Mouse (Mus musculus) stomach, embryonic 14.5 days (tissue): ENCODE measurements around the gene Syne4. TPM values are rescaled to one million over a fixed set of nuclear protein-coding genes. Genes with fewer than 3 reads are reported as not detected.

ENCODE experiments used
- ATAC-seq: fragments of 200-750 bp; cut with Nextera tagmentation; 2 replicates; pipeline ENCODE4 v1.8.0; 2017; ENCODE audit warnings: low read depth, moderate TSS enrichment; ENCODE audit not compliant: insufficient number of reproducible peaks, insufficient read depth, low FRiP score
- H3K27ac ChIP-seq: fragments of 300-500 bp; sonication (generic); 2 replicates; pipeline ENCODE4 v1.5.1; 2014; ENCODE audit warnings: mild to moderate bottlenecking, low read length, moderate library complexity, mixed read lengths
- H3K27me3 ChIP-seq: fragments of 300-500 bp; sonication (generic); 2 replicates; pipeline ENCODE4 v1.6.1; 2014; ENCODE audit warnings: low read length, control low read depth, mixed read lengths; ENCODE audit not compliant: control insufficient read depth, insufficient read depth
- H3K36me3 ChIP-seq: fragments of 300-500 bp; sonication (generic); 2 replicates; pipeline ENCODE4 v1.6.1; 2014; ENCODE audit warnings: mild to moderate bottlenecking, control low read depth, low read length, moderate library complexity, mixed read lengths; ENCODE audit not compliant: control insufficient read depth, insufficient read depth
- H3K4me1 ChIP-seq: fragments of 300-500 bp; sonication (generic); 2 replicates; pipeline ENCODE4 v1.6.1; 2014; ENCODE audit warnings: low read length, control low read depth, mixed read lengths; ENCODE audit not compliant: control insufficient read depth, insufficient read depth
- H3K4me2 ChIP-seq: fragments of 300-500 bp; sonication (generic); replicated peaks from 2 replicates; pipeline ENCODE4 v1.6.1; 2014; ENCODE audit warnings: low read depth, low read length, control low read depth
- H3K4me3 ChIP-seq: fragments of 300-500 bp; sonication (generic); 2 replicates; pipeline ENCODE4 v1.5.1; 2014; ENCODE audit warnings: low read depth, low read length, control low read depth
- H3K9ac ChIP-seq: fragments of 300-500 bp; sonication (generic); replicated peaks from 2 replicates; pipeline ENCODE4 v1.6.1; 2014; ENCODE audit warnings: low read depth, mild to moderate bottlenecking, control low read depth, low read length, moderate library complexity, mixed read lengths
- H3K9me3 ChIP-seq: fragments of 300-500 bp; sonication (generic); 2 replicates; pipeline ENCODE4 v1.6.1; 2016; ENCODE audit warnings: low read depth, low read length, control low read depth; ENCODE audit not compliant: control insufficient read depth
- WGBS: fragments of 180-500 bp; shearing (Covaris S2); extraction: QIAGEN DNeasy Blood & Tissue Kit; methylation state at CpG from one replicate; pipeline ENCODE4 v1.1.7; 2014; 5-methylcytosine and 5-hydroxymethylcytosine counted together
- polyA plus RNA-seq: library from polyadenylated mRNA; unstranded; fragments of >200 nt; fragmentation: Nextera tagmentation; extraction: Ambion mirVana; gene quantifications from 2 replicates; pipeline ENCODE4 v1.2.1, GENCODE M21; 2014

Syne4 gene
- polyA plus RNA-seq, 1 experiment from 2014 or later, result 49.0 TPM

- Histone ChIP-seq H3K4me1 (peaks cover 10% of the 10 kb centered on the region; the same call in 1 of the 2 replicates), H3K36me3 (no peaks in the 10 kb centered on the region; the same call in 1 of the 2 replicates), H3K9me3 (no peaks in the 10 kb centered on the region), H3K9ac (no peak overlapping the region), H3K27me3 (no peaks in the 10 kb centered on the region), H3K4me3 (peak overlapping the region; percentile 79; the same call in 1 of the 2 replicates), H3K27ac (no peak overlapping the region), H3K4me2 (peak overlapping the region; percentile 66)
- no peak for ATAC-seq
- 75% methylated on average over 2 of the region's 2 CpGs for WGBS
Observed at GRCm38 (mm10) chr7:30320946-30321345, 6.3 kb downstream of the Syne4 start.

GRCm38 (mm10) chr7:30321539-30322284 is 7.1 kb downstream of the Syne4 start, which contains the start of gene E130208F15Rik:
Gene E130208F15Rik, plus strand, starts transcription at chr7:30321740.
- Histone ChIP-seq H3K27ac (peak within 1 kb of the TSS; percentile 89), H3K4me1 (peaks cover 10% of the 10 kb centered on the region; the same call in 1 of the 2 replicates), H3K4me3 (peak within 1 kb of the TSS; percentile 79), H3K4me2 (peak within 1 kb of the TSS; percentile 66), H3K27me3 (no peaks in the 10 kb centered on the region), H3K9me3 (no peaks in the 10 kb centered on the region), H3K36me3 (no peaks in the 10 kb centered on the region; the same call in 1 of the 2 replicates), H3K9ac (peak within 1 kb of the TSS; percentile 80)
- peak; percentile 61 for ATAC-seq
- WGBS, result under 1% methylated on average over 63 of the region's 63 CpGs

- H3K4me2 ChIP-seq, result peak overlapping the region; percentile 66
- peak overlapping the region; percentile 79 for H3K4me3 ChIP-seq
- no peaks in the 10 kb centered on the region for H3K9me3 ChIP-seq
- peak overlapping the region; percentile 80 for H3K9ac ChIP-seq
- no peaks in the 10 kb centered on the region; the same call in 1 of the 2 replicates for H3K36me3 ChIP-seq
- peak overlapping the region; percentile 89 for H3K27ac ChIP-seq
- no peaks in the 10 kb centered on the region for H3K27me3 ChIP-seq
- under 1% methylated on average over 20 of the region's 20 CpGs for WGBS
- H3K4me1 ChIP-seq, result peaks cover 10% of the 10 kb centered on the region; the same call in 1 of the 2 replicates
- ATAC-seq, result peak; percentile 99
Observed at GRCm38 (mm10) chr7:30322285-30322667, 7.7 kb downstream of the Syne4 start.

- H3K4me2 ChIP-seq, result peak overlapping the region; percentile 66
- H3K9ac ChIP-seq, result peak overlapping the region; percentile 45
- 34% methylated on average over 6 of the region's 6 CpGs for WGBS
- no peak for ATAC-seq
- no peaks in the 10 kb centered on the region for H3K27me3 ChIP-seq
- peak overlapping the region; percentile 89 for H3K27ac ChIP-seq
- peak overlapping the region; percentile 79 for H3K4me3 ChIP-seq
- H3K36me3 ChIP-seq, result no peaks in the 10 kb centered on the region; the same call in 1 of the 2 replicates
- no peaks in the 10 kb centered on the region for H3K9me3 ChIP-seq
- peaks cover 10% of the 10 kb centered on the region; the same call in 1 of the 2 replicates for H3K4me1 ChIP-seq
Observed at GRCm38 (mm10) chr7:30322865-30323264, 8.3 kb downstream of the Syne4 start.

- Histone ChIP-seq H3K4me1 (peaks cover 10% of the 10 kb centered on the region; the same call in 1 of the 2 replicates), H3K9ac (peak within 1 kb of the TSS; percentile 45), H3K27ac (peak within 1 kb of the TSS; percentile 89), H3K27me3 (no peaks in the 10 kb centered on the region), H3K4me3 (peak within 1 kb of the TSS; percentile 79), H3K36me3 (no peaks in the 10 kb centered on the region; the same call in 1 of the 2 replicates), H3K4me2 (peak within 1 kb of the TSS; percentile 66), H3K9me3 (no peaks in the 10 kb centered on the region)
- WGBS, result 75% methylated on average over 3 of the region's 3 CpGs
- no peak for ATAC-seq
Observed at GRCm38 (mm10) chr7:30323795-30324194, 9.2 kb downstream of the Syne4 start, which contains the start of gene Sdhaf1. Gene Sdhaf1, minus strand, starts transcription at chr7:30323895.

GRCm38 (mm10) chr7:30324300-30324944 is 9.8 kb downstream of the Syne4 start:
- no peaks in the 10 kb centered on the region for H3K9me3 ChIP-seq
- H3K27me3 ChIP-seq, result no peaks in the 10 kb centered on the region
- ATAC-seq, result no peak
- WGBS, result 77% methylated on average over 5 of the region's 5 CpGs
- H3K27ac ChIP-seq, result no peak overlapping the region
- peaks cover 10% of the 10 kb centered on the region; the same call in 1 of the 2 replicates for H3K4me1 ChIP-seq
- no peaks in the 10 kb centered on the region; the same call in 1 of the 2 replicates for H3K36me3 ChIP-seq
- H3K4me3 ChIP-seq, result no peak overlapping the region
- H3K9ac ChIP-seq, result no peak overlapping the region
- H3K4me2 ChIP-seq, result no peak overlapping the region

- H3K9me3 ChIP-seq, result no peaks in the 10 kb centered on the region
- H3K36me3 ChIP-seq, result no peaks in the 10 kb centered on the region
- H3K4me3 ChIP-seq, result no peak overlapping the region
- WGBS, result 44% methylated on average over 2 of the region's 2 CpGs
- no peak overlapping the region for H3K4me2 ChIP-seq
- H3K27ac ChIP-seq, result no peak overlapping the region
- no peak overlapping the region for H3K9ac ChIP-seq
- no peaks in the 10 kb centered on the region for H3K27me3 ChIP-seq
- no peak for ATAC-seq
- H3K4me1 ChIP-seq, result peaks cover 10% of the 10 kb centered on the region; the same call in 1 of the 2 replicates
Observed at GRCm38 (mm10) chr7:30325364-30325763, 10.8 kb downstream of the Syne4 start.

GRCm38 (mm10) chr7:30326427-30326826 is 11.8 kb downstream of the Syne4 start:
- ATAC-seq, result no peak
- Histone ChIP-seq H3K9ac (no peak overlapping the region), H3K4me2 (no peak overlapping the region), H3K4me1 (peaks cover 5% of the 10 kb centered on the region; the same call in 1 of the 2 replicates), H3K27ac (no peak overlapping the region), H3K27me3 (no peaks in the 10 kb centered on the region), H3K9me3 (no peaks in the 10 kb centered on the region), H3K4me3 (no peak overlapping the region), H3K36me3 (no peaks in the 10 kb centered on the region)
